ENCODE assay signal across 10 mouse cellular contexts in the genomic region with DNA sequence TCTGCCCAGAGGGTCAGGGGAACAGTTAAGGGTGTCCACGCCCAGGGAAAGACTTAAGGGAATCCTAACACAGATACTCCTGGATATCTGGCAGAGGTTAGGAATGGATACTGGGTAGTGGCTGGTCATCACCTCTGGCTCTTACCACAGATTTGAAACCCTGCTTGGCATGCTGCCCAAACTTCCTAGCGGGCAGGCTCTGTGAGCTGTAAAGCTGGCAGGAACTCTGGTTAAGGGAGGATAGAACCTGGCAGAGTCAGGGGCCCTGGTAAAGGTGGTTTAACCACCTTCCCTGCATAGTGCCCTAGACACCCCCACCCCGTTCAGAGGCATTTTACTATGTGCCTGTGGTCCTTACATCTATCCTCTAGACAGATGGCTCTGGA. TPM values are rescaled to one million over a fixed set of nuclear protein-coding genes. Genes with fewer than 3 reads are reported as not detected.
DNase-seq lines count a peak whose midpoint lies in the region; ATAC-seq and TF ChIP-seq lines count a peak whose summit lies in the region.
"Had no signal": no experiment of that assay in that cellular context is flagged by ENCODE, and none has a peak within 500 bp of the region (broad histone marks: within the 10 kb centered on the region; RNA-seq: fewer than 3 reads in every experiment).

No protein-coding gene starts in this region.

- no peak overlapping the region for H3K9ac ChIP-seq in stomach, postnatal 0 days (ENCODE audit: low read length)
- H3K9ac ChIP-seq: limb, embryonic 13.5 days had no signal

- intact Hi-C loops in heart, postnatal 25 days (cut with DNase I), result no loop called here

- TF ChIP-seq CTCF in stomach, postnatal 0 days (IDR thresholded peaks at IDR 0.05; ENCODE audit: low read depth), result no peak

- TF ChIP-seq EP300 in stomach, postnatal 0 days (optimal IDR thresholded peaks at IDR 0.05), result no peak

- WGBS in stomach, postnatal 0 days, result 63% methylated on average over 3 of the region's 3 CpGs
- WGBS in forebrain, embryonic 10.5 days, result 78% methylated on average over 3 of the region's 3 CpGs

- H3K27me3 ChIP-seq in stomach, postnatal 0 days (ENCODE audit: control insufficient read depth, insufficient read depth, low read length), result no peaks in the 10 kb centered on the region
- no peaks in the 10 kb centered on the region for H3K27me3 ChIP-seq in forebrain, embryonic 10.5 days (ENCODE audit: poor library complexity, severe bottlenecking)
- H3K27me3 ChIP-seq: limb, embryonic 13.5 days had no signal

- peaks cover 3% of the 10 kb centered on the region; the same call in 1 of the 2 replicates for H3K4me1 ChIP-seq in stomach, postnatal 0 days (replicated peaks; ENCODE audit: control insufficient read depth, insufficient read depth)
- peaks cover 22% of the 10 kb centered on the region for H3K4me1 ChIP-seq in forebrain, embryonic 10.5 days

- no peak overlapping the region for H3K4me3 ChIP-seq in stomach, postnatal 0 days (ENCODE audit: low read depth, low read length)
- H3K4me3 ChIP-seq in forebrain, embryonic 10.5 days, result no peak overlapping the region
- H3K4me3 ChIP-seq: limb, embryonic 13.5 days had no signal

- H3K27ac ChIP-seq in stomach, postnatal 0 days (replicated peaks), result no peak overlapping the region
- H3K27ac ChIP-seq in forebrain, embryonic 10.5 days, result no peak overlapping the region
- H3K27ac ChIP-seq: limb, embryonic 13.5 days had no signal

- peak; percentile 28 to 51 for DNase-seq in heart, adult 18-20 months
- DNase-seq in heart, postnatal 25 days (ENCODE audit: low spot score), result no peak
- peak; percentile 18 for DNase-seq in retina, postnatal 1 day
- no peak for DNase-seq in retina, embryonic 14.5 days (ENCODE audit: low spot score)
- peak; percentile 18 for DNase-seq in cerebellum, adult 9-10 months
- peak; percentile 32 for DNase-seq in stomach, postnatal 0 days (ENCODE audit: low spot score)
- DNase-seq in layer of hippocampus, adult 9-10 months (ENCODE audit: low spot score), result no peak
- DNase-seq in forebrain, embryonic 10.5 days (ENCODE audit: extremely low spot score, low spot score), result no peak

- ATAC-seq in stomach, postnatal 0 days (ENCODE audit: low FRiP score, low TSS enrichment), result peak; percentile 19; the same call in 1 of the 2 replicates

- no peaks in the 10 kb centered on the region for H3K9me3 ChIP-seq in stomach, postnatal 0 days (ENCODE audit: control insufficient read depth, low read length)
- no peaks in the 10 kb centered on the region for H3K9me3 ChIP-seq in forebrain, embryonic 10.5 days
- H3K9me3 ChIP-seq: limb, embryonic 13.5 days had no signal

- no peaks in the 10 kb centered on the region; the same call in 1 of the 2 replicates for H3K36me3 ChIP-seq in stomach, postnatal 0 days (ENCODE audit: control insufficient read depth, insufficient read depth, low read length)
- H3K36me3 ChIP-seq in forebrain, embryonic 10.5 days (replicated peaks), result peaks cover 37% of the 10 kb centered on the region

- no peak overlapping the region for H3K4me2 ChIP-seq in stomach, postnatal 0 days (replicated peaks; ENCODE audit: low read depth)
- H3K4me2 ChIP-seq: limb, embryonic 13.5 days; midbrain, embryonic 11.5 days had no signal

RNA-seq across cellular contexts. Expression of a gene that starts 46.8 kb away (rescaled TPM):
- 1 to 10 TPM; 2.8 to 2.9 TPM for total RNA-seq in heart, adult 18-20 months (2021)
- 1 to 10 TPM; 1.1 to 1.7 TPM for total RNA-seq in heart, postnatal 25 days (2021)
- 0.40 and 0.90 TPM in 2 replicates for polyA plus RNA-seq in stomach, postnatal 0 days (2015; fragmentation: Nextera tagmentation; extraction: Ambion mirVana)
- polyA plus RNA-seq in forebrain, embryonic 10.5 days (2016; fragmentation: Nextera tagmentation; extraction: Ambion mirVana), result 7.7 and 8.2 TPM in 2 replicates

Comparison
In these comparisons a context has a peak if more than half of its experiments do, and no peak if none do; other contexts are left out.
1. DNase-seq: peak in heart, adult 18-20 months (2 of 2), retina, postnatal 1 day (single experiment), cerebellum, adult 9-10 months (single experiment) and stomach, postnatal 0 days (single experiment); none in heart, postnatal 25 days (single experiment), retina, embryonic 14.5 days (single experiment), layer of hippocampus, adult 9-10 months (single experiment) and forebrain, embryonic 10.5 days (single experiment).